Mouse (Mus musculus): ENCODE measurements around the gene Gm21887. TPM values are rescaled to one million over a fixed set of nuclear protein-coding genes. Genes with fewer than 3 reads are reported as not detected.
"Not testable (repeated sequence)": the region's sequence is repeated elsewhere in the genome, so short reads cannot be mapped to it uniquely, and the experiment has no call there.

Gm21887 gene
- total RNA-seq, 2 experiments from 2014 or later, result 291 to 417 TPM

- DNase-seq; intact Hi-C loops (cut with DNase I): not testable (repeated sequence)
Measured at GRCm38 (mm10) chrX:170008179-170008467, 1.3 kb upstream of the Gm21887 start.

GRCm38 (mm10) chrX:170008584-170008983 is 875 bp upstream of the Gm21887 start:
- DNase-seq; intact Hi-C loops (cut with DNase I): not testable (repeated sequence)

DNA sequence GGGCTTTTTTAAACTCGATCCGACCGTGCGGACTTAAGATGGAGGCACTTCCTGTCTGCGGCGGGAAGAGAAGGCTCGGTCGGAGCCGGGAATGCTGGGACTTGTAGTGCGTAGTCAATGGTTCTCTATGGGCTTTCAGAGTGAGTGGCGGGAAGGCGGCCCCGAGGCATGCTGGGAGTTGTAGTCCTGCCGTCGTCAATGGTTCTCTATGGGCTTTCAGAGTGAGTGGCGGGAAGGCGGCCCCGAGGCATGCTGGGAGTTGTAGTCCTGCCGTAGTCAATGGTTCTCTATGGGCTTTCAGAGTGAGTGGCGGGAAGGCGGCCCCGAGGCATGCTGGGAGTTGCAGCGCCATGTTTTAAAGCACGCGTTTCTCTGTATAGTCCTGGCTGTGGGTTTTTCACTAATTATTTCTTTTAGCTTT is 352 bp downstream of the Gm21887 start:
- intact Hi-C loops (cut with DNase I), result not testable (repeated sequence)

DNA sequence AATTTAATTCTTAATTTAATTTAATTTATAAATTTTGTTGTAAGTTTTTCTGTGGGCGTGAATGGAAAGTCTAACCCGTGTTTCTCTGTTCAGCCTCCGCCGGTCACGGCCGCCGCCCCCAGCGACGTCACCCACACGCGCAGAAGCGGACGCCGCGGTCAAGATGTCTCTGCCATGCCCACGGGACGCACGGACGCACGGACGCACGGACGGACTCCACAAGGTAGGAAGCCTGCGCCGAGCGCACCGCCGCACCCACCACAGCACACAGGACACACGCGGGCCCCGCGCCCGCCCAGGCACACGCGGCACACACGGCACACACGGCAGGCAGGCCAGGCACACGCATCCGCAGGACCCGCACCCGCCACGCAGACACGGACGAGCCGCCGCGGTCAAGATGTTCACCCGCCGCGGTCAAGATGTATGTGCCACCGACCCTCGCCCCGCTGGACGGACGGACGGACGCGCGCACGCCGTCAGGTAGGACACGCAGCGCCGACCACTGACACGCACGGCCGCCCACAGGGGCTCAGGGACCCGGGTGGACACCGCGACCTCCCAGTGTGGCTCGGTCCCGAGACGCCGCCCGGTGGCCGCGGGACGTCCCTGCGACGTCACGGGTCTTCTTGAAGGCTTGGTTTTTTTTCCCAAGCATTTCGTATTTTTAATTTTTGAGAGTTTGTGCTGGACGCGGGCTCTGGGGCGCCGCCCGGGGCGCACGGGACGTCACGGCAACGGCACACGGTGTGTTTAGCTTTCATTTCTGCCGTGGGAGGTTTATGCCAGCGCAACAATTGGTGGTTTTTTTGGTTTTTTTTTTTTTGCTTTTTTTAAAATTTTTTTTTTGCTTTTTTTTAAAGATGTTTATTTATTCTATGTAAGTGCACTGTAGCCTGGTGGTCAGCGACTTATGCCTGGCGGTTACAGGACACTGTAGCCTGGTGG is 1.4 kb downstream of the Gm21887 start:
- DNase-seq, result peak; percentile 78
- intact Hi-C loops (cut with DNase I), result not testable (repeated sequence)

More for the DNA sequence above, 352 bp downstream of the Gm21887 start:
- peak; percentile 100 for DNase-seq

DNA sequence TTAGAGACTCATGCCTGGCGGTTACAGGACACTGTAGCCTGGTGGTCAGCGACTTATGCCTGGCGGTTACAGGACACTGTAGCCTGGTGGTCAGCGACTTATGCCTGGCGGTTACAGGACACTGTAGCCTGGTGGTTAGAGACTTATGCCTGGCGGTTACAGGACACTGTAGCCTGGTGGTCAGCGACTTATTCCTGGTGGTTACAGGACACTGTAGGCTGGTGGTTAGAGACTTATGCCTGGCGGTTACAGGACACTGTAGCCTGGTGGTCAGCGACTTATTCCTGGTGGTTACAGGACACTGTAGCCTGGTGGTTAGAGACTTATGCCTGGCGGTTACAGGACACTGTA is 2.0 kb downstream of the Gm21887 start:
- not testable (repeated sequence) for DNase-seq

GRCm38 (mm10) chrX:170013421-170013820 is 4.0 kb downstream of the Gm21887 start:
- intact Hi-C loops (cut with DNase I), result not testable (repeated sequence)

More for the DNA sequence above, 2.0 kb downstream of the Gm21887 start:
- intact Hi-C loops (cut with DNase I), result not testable (repeated sequence)

GRCm38 (mm10) chrX:170014038-170014437 is 4.6 kb downstream of the Gm21887 start:
- intact Hi-C loops (cut with DNase I); DNase-seq: not testable (repeated sequence)

More at GRCm38 (mm10) chrX:170013421-170013820, 4.0 kb downstream of the Gm21887 start:
- DNase-seq, result not testable (repeated sequence)

DNA sequence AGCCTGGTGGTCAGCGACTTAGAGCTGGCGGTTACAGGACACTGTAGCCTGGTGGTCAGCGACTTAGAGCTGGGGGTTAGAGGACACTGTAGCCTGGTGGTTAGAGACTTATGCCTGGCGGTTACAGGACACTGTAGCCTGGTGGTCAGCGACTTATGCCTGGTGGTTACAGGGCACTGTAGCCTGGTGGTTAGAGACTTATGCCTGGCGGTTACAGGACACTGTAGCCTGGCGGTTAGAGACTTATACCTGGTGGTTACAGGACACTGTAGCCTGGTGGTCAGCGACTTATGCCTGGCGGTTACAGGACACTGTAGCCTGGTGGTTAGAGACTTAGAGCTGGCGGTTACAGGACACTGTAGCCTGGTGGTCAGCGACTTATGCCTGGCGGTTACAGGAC is 6.4 kb downstream of the Gm21887 start:
- intact Hi-C loops (cut with DNase I); DNase-seq: not testable (repeated sequence)

GRCm38 (mm10) chrX:170017333-170018245 is 8.1 kb downstream of the Gm21887 start:
- intact Hi-C loops (cut with DNase I), result not testable (repeated sequence)
- DNase-seq, result peak; percentile 93

DNA sequence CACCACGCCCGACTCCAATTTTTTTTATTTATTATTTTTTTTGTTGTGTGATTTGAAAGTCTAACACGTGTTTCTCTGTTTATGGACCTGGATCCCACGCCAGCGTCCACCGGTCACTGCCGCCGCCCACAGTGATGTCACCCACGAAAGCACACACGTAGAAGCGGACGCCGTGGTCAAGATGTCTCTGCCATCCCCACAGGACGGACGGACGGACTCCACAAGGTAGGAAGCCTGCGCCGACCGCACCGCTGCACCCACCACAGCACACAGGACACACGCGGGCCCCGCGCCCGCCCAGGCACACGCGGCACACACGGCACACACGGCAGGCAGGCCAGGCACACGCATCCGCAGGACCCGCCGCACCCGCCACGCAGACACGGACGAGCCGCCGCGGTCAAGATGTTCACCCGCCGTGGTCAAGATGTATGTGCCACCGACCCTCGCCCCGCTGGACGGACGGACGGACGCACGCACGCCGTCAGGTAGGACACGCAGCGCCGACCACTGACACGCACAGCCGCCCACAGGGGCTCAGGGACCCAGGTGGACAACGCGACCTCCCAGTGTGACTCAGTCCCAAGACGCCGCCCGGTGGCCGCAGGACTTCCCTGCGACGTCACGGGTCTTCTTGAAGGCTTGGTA is 9.2 kb downstream of the Gm21887 start:
- intact Hi-C loops (cut with DNase I), result not testable (repeated sequence)
- peak; percentile 75 for DNase-seq

- DNase-seq, result not testable (repeated sequence)
Measured at GRCm38 (mm10) chrX:170019219-170019953, 9.9 kb downstream of the Gm21887 start.

GRCm38 (mm10) chrX:170019954-170020689 is 10.7 kb downstream of the Gm21887 start:
- peak; percentile 94 for DNase-seq
- intact Hi-C loops (cut with DNase I), result not testable (repeated sequence)

More at GRCm38 (mm10) chrX:170019219-170019953, 9.9 kb downstream of the Gm21887 start:
- intact Hi-C loops (cut with DNase I), result not testable (repeated sequence)

- DNase-seq; intact Hi-C loops (cut with DNase I): not testable (repeated sequence)
Measured at GRCm38 (mm10) chrX:170020690-170021050, 11.2 kb downstream of the Gm21887 start.

GRCm38 (mm10) chrX:170021205-170021604 is 11.7 kb downstream of the Gm21887 start:
- intact Hi-C loops (cut with DNase I); DNase-seq: not testable (repeated sequence)

- DNase-seq; intact Hi-C loops (cut with DNase I): not testable (repeated sequence)
Measured at GRCm38 (mm10) chrX:170021750-170022461, 12.4 kb downstream of the Gm21887 start.
